Mouse (Mus musculus) right cerebral cortex, postnatal 36 days (tissue): ENCODE results near the gene Ltv1.

Experiments
- DNase-seq, 2 experiments: peaks; one replicate each; pipeline ENCODE4 v3.0.0; 2022; ENCODE audit warnings: low spot score in 2 of 2, mixed read lengths in 1 of 2

Gene Ltv1

DNA sequence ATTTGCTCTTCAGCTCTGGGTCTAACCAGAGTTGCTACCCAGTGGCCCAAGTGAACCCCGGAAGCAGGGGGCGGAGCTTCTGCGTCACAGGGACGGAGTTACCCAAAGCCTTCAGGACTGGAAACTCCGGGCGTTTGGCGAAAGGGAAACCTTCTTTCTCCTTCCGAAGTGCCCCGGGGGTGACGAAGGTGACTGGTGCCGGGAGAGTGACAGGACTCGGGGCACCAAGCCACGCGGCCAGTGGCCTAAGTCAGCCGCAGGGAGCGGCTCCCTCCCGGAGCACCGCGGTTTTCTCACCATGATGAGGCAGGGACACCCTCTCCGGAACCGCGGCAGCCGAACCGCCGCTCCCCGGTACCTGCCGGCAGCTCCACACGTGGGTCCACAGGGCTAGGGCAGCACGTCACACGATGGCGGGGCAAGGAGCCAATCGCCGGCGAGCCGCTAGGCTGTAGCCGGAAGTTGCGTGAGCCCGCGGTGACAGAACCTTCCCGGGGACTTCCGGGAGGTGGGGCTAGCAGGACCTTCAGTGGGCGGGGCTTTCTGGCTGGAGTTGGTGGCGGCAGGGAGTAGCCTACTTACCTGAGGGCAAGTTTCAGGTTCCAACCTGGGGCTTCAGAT is at the start of gene Ltv1:
TSS of gene Ltv1 (minus strand) at position 438 of the 621 bp plus-strand sequence.
- DNase-seq, result peak; percentile 92 to 95

DNA sequence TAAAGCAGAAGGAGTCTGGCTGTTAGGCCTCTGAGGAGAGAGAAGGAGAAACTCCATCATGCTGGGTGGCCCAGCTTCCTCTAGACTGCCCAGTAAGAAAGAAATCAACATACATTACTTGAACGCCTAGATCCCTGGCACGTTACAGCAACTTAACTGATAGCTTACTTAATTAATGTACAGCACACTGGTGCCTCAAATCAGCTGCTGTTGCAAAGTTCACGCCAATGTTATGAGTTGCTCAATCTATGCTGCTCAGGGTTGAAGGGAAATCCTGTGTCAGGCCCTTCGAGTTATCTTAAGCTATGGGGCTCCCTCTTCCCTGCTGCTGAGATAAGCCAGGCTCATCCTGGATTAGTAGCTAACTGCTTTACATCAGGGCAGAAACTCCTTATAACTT is 47.5 kb upstream of the Ltv1 start:
- no peak for DNase-seq

DNA sequence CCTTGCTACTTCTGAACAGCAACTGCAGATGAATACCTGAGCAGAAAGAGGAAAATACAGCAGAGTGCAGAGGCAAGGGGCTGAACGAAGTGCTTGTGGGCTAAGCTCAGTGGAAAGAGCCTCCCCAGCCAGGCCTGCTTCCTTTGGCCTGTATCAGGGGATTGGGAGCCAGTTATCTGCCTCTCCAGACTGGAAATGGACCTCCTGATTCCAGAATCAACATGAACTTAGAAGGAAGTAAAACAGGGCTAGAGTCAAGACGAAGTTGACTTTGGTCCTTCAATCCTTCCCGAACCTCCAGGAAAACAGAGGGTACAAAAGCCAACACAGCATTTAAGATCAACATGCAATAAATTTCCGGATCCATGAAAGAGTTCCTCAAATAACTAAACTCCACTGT is 45.2 kb upstream of the Ltv1 start:
- no peak for DNase-seq

- no peak for DNase-seq
These were observed 43.9 kb upstream of the Ltv1 start for GRCm38 (mm10) chr10:13236866-13237265.

- no peak for DNase-seq
These were observed 41.5 kb upstream of the Ltv1 start for GRCm38 (mm10) chr10:13234503-13234902.

DNA sequence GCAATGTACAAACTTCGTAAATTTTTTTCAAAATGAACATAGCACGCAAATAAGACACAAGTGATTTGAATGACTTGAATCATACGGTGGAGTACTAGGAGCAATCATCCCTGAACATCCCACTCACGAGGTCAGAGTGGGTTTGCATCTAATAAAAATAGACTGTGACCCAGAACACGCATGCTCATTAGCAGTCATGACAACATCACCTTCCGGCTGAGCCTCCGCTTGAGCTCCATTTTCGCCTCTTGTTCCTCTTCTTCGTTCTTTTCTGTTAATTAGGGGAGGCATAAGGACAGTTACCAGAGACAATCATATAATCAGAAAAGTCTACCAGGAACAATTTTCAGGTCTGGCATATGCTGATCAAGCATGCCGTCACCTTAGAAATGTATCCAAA is 41.0 kb upstream of the Ltv1 start:
- no peak for DNase-seq

DNA sequence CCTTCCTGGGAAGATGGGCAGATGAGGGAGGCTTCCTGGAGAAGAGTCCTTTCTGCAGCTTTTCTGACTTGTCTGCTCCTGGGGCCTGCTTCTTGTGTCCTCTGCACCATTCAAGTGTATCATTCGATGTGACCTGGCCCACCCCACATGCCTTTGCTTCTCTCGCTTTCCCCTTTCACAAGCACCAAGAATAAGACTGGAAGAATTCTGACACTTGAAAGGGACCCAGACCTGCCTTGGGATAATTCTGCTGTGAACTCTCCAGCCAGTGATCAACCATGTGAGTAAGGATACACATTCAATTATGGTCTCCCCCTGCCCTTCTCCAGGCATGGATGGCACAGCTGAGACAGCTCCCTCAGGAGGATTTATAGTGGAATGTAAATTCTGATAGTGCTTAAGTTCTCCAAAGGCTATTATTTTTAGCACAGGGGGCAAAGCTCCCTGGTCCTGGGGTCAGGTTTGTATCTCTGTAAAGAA is 40.2 kb upstream of the Ltv1 start:
- no peak for DNase-seq

- no peak for DNase-seq
These were observed 39.6 kb upstream of the Ltv1 start for GRCm38 (mm10) chr10:13232443-13233142.

- DNase-seq, result no peak
These were observed 37.7 kb upstream of the Ltv1 start for GRCm38 (mm10) chr10:13230716-13231115.

- no peak for DNase-seq
These were observed 32.6 kb upstream of the Ltv1 start for GRCm38 (mm10) chr10:13225377-13226063.

DNA sequence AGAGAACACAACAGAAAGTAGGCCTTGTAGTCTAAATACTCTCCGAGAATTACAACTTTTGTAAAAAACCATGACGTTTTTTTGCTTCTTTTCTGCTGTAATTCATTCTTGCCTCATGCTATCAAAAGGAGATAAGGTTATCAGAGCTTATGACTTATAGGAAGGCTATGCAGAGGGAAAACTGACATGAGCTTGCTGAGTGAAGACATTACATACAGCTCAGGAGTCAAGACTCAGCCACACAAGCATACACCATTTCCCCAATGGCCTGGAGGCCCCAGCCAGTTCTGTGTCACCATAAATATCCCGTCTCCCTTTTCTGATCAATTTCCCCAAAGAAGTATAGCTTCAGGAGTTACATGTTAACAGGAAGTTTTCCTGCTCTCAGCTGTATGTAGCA is 29.2 kb upstream of the Ltv1 start:
- DNase-seq, result no peak

DNA sequence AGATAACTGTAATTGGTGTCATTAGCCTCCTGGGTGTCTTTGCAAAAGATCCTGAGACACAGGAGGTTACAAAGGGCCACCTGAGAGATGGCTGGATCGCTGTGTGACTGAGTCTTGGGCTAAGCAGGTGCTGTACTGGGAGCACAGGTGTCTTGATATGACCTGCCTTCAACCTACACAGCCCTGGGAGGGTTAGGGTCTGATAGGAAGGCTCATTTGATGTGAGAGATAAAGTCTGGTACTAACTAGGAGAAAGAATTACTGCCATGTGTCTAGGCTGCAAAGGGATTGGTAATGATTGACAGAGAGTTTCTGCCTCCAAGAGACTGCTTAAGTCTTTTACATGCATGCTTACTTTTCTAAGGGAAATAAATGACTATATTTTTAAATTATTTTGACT is 27.1 kb upstream of the Ltv1 start:
- DNase-seq, result no peak

DNA sequence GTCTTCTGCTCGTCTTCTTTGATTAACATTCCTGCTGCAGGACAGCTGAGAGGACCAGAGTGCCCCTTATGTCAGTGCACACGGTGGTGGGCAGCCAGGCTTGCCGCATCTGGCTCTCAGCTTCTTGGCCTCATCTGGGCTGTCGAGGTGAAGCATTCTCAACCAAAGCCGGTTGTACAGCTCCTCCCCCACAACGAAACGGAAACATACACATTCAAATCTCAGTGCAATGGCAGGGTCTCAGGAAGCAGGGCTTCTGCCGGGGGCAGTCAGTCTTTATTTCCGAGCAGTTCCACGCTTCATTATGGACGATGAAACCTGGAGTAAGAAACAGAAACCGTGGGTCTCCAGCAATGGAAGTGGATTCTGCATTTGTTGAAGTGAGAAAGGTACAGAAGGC is 21.0 kb upstream of the Ltv1 start:
- DNase-seq, result no peak

- DNase-seq, result no peak
These were observed 19.9 kb upstream of the Ltv1 start for GRCm38 (mm10) chr10:13212829-13213228.

DNA sequence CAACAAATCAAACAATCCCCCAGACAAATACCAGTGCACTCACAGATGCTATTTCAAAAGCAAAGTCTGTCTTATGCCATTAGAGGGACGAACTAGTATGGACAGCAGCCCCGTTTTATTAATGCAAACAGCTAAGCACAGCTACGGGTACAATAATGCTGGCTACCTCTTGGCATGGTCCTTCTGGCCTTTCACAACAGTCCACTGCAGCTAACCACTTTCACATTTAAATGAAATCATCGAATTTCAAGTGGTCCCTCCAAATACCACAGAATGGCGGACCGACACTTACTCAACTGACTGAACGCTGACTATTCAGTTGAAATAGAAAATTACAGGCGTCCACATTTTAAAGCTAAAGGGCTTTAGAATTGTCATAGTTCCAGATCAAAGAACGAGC is 19.4 kb upstream of the Ltv1 start:
- no peak for DNase-seq

DNA sequence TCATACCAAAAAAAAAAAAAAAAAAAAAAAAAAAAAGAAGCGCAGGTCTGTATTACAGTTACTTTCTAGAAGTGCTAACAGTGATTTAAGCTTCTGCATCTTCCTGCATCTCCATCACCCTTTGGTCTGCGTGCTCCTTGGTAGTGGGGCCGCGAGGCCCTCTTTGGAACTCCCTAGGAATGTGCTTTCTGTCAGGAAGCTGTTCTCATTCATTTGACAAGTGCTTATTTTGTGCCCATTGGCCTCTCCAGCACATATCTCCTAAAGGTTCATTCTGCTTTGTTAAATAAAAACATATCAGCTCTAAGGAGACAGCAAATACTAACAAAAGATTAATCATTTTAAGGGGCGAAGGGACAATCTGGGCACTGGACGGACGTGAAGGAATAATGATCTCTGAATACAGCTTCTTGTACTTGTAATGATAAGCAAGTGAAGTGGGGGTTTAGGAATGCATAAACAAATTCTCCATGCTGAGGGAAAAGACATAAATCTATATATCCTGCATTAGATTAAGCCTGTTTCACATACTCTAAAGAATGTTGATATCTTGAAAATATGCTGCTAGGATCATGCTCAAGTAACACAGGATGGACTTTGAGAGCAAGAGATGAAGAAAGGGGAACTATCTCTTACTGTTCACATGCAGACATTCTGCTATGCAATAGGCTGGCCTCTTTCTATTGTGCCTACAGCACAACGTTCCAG is 17.1 kb upstream of the Ltv1 start:
- no peak for DNase-seq

DNA sequence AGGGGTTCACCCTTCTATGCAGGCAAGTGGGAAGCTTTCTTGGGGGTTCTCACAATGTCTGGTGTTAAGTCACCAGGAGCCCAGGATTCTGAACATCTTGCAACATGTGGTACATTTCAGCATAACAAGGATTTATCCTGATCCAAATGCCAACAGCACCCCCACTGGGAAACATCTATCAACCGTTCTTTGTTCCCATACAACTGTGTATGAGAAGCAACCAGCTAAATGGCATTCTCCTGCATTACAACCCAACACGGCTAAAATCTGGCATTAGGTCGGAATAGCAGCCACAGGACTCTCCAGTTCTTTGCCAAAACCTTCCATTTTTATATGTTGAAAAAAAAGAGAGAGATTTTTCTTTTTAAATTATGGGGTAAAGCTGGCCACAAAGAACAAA is 16.5 kb upstream of the Ltv1 start:
- no peak for DNase-seq

DNA sequence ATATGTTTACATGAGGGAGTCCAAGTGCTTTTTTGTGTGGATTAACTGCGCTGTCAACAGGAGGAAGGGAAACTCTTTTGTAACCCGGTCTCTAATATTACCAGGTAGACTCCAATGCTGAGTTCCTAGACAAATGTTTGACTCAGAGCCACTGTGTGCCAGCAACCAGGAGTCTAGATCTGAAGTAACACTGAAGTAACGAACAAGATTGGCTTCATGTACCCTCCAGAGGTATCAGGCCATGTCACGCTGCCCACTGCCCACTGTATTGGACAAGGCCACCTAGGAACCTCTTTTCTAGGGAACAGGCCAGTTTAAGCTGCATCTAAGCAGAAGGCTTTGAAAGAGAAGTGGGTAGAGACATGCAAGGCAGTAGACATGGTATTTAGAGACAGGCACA is 16.1 kb upstream of the Ltv1 start:
- DNase-seq, result no peak

GRCm38 (mm10) chr10:13201741-13202293 is 8.8 kb upstream of the Ltv1 start:
- no peak for DNase-seq

GRCm38 (mm10) chr10:13200862-13201261 is 7.9 kb upstream of the Ltv1 start:
- DNase-seq, result no peak

DNA sequence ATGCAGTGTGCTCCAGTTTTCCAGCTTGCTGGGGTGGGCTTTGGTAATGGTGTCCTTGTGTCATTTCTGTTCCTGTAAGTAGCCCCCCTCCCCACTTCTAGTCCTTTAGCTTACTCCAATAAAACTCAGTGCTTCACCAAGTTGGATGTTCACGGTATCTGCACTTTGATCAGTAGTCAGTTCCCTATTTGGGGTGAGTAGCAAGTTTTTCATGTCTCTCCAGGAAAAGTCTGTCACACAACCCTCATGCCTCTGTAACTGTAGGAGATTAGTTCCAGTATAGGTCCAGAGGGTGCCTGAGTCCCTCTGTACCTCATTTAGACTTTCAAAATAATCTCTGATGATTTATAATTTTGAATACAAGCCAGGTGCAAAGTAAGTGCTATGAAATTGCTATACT is 6.3 kb upstream of the Ltv1 start:
- DNase-seq, result no peak

GRCm38 (mm10) chr10:13196872-13197507 is 4.0 kb upstream of the Ltv1 start:
- DNase-seq, result no peak
